Mouse (Mus musculus): Measurements from ENCODE around the gene Gm13043.
"Not testable (repeated sequence)": the region's sequence is repeated elsewhere in the genome, so short reads cannot be mapped to it uniquely, and the experiment has no call there.

Gm13043 gene

GRCm38 (mm10) chr4:143511043-143511442, at the start of gene Gm13043:
Gm13043 (plus strand) TSS chr4:143511343.
- DNase-seq (ENCODE audit: low spot score): no peak

GRCm38 (mm10) chr4:143535654-143536053, 24.5 kb downstream of the Gm13043 start, which contains the start of gene Gm13040:
Gm13040 (plus strand) TSS chr4:143535954.
- DNase-seq (ENCODE audit: low spot score): not testable (repeated sequence)

GRCm38 (mm10) chr4:143551400-143551799, 40.3 kb downstream of the Gm13043 start, which contains the start of the genes BC080695 and Gm13057:
BC080695 (plus strand) TSS chr4:143551700.
Gm13057 (plus strand) TSS chr4:143551709.
- not testable (repeated sequence) for DNase-seq (ENCODE audit: low spot score)
